ENCODE assay signal across 8 mouse cellular contexts in the genomic region with DNA sequence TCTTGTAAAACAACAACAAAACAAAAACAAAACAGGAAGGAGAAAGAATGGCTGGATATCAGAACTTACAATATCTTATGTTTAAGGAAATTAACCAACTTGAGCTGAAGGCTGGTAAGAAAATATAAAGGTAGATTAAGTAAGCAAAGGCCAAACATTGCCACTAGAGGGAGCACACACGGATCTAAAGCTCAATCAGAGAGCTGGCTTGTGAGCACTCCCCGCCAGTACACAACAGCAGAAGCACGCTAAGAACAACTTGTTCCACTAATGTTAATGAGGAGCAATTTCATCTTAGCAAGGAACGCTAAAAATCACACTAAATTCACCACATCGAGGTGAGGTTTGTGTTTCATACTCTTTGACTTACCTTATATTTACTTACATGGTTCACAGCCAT. TPM values are rescaled to one million over a fixed set of nuclear protein-coding genes. Genes with fewer than 3 reads are reported as not detected.
DNase-seq lines count a peak whose midpoint lies in the region; ATAC-seq and TF ChIP-seq lines count a peak whose summit lies in the region.

No protein-coding gene starts in this region.

- H3K4me2 ChIP-seq in liver, embryonic 12.5 days, result no peak overlapping the region
- H3K4me2 ChIP-seq in hindbrain, postnatal 0 days (ENCODE audit: low read depth, low read length), result no peak overlapping the region
- H3K4me2 ChIP-seq in liver, embryonic 14.5 days (ENCODE audit: low read depth), result no peak overlapping the region

- H3K27me3 ChIP-seq in liver, embryonic 12.5 days (replicated peaks), result no peaks in the 10 kb centered on the region
- H3K27me3 ChIP-seq in hindbrain, postnatal 0 days (ENCODE audit: insufficient read depth, low read length), result no peaks in the 10 kb centered on the region
- no peaks in the 10 kb centered on the region for H3K27me3 ChIP-seq in liver, embryonic 14.5 days (ENCODE audit: control insufficient read depth, insufficient read depth, low read length)

- TF ChIP-seq EP300 in liver, embryonic 14.5 days (IDR thresholded peaks at IDR 0.05; ENCODE audit: low read depth), result no peak

- H3K4me3 ChIP-seq in liver, embryonic 12.5 days, result no peak overlapping the region
- H3K4me3 ChIP-seq in hindbrain, postnatal 0 days (ENCODE audit: low read length), result no peak overlapping the region
- no peak overlapping the region for H3K4me3 ChIP-seq in liver, embryonic 14.5 days (ENCODE audit: insufficient read depth in 1 of 2, low read depth in 2 of 2, low read length in 2 of 2)

- H3K4me1 ChIP-seq in liver, embryonic 12.5 days, result no peaks in the 10 kb centered on the region
- H3K4me1 ChIP-seq in hindbrain, postnatal 0 days (ENCODE audit: insufficient read depth, low read length), result no peaks in the 10 kb centered on the region
- no peaks in the 10 kb centered on the region for H3K4me1 ChIP-seq in liver, embryonic 14.5 days (replicated peaks; ENCODE audit: control insufficient read depth in 2 of 2, insufficient read depth in 2 of 2, low read length in 1 of 2)

- H3K9me3 ChIP-seq in liver, embryonic 12.5 days (replicated peaks), result no peaks in the 10 kb centered on the region
- H3K9me3 ChIP-seq in hindbrain, postnatal 0 days (ENCODE audit: low read length), result no peaks in the 10 kb centered on the region
- no peaks in the 10 kb centered on the region for H3K9me3 ChIP-seq in liver, embryonic 14.5 days (ENCODE audit: control insufficient read depth, low read length)

- no peak overlapping the region for H3K9ac ChIP-seq in liver, embryonic 12.5 days
- no peak overlapping the region for H3K9ac ChIP-seq in hindbrain, postnatal 0 days (replicated peaks; ENCODE audit: low read length)
- no peak overlapping the region for H3K9ac ChIP-seq in liver, embryonic 14.5 days (replicated peaks)

- H3K36me3 ChIP-seq in liver, embryonic 12.5 days, result peaks cover 93% of the 10 kb centered on the region
- H3K36me3 ChIP-seq in hindbrain, postnatal 0 days (ENCODE audit: insufficient read depth, low read length), result peaks cover 45% of the 10 kb centered on the region
- H3K36me3 ChIP-seq in liver, embryonic 14.5 days (replicated peaks; ENCODE audit: control insufficient read depth, insufficient read depth, low read depth), result peaks cover 18% of the 10 kb centered on the region

- peak; percentile 31 to 83 for DNase-seq in adrenal gland, adult (ENCODE audit: inconsistent age in 2 of 2, low spot score in 1 of 2)
- no peak for DNase-seq in adrenal gland, postnatal 4 days (ENCODE audit: low spot score in 2 of 2)
- DNase-seq in liver, result peak; percentile 49
- DNase-seq in cerebellum, postnatal 14 days, result peak; percentile 76 to 81
- peak; percentile 88 for DNase-seq in hindbrain, postnatal 0 days (ENCODE audit: low spot score)
- peak in 1 of 3 experiments; percentile 33 for DNase-seq in liver, embryonic 14.5 days (ENCODE audit: low read depth in 3 of 3, low spot score in 3 of 3)
- DNase-seq in spleen, postnatal 36 days (ENCODE audit: low spot score in 2 of 2), result peak; percentile 22 to 34

- H3K27ac ChIP-seq in liver, embryonic 12.5 days, result no peak overlapping the region
- H3K27ac ChIP-seq in hindbrain, postnatal 0 days, result no peak overlapping the region
- H3K27ac ChIP-seq in liver, embryonic 14.5 days, result no peak overlapping the region

- WGBS in liver, embryonic 12.5 days (ENCODE audit: insufficient replicate concordance), result 32% methylated on average over 5 of the region's 5 CpGs
- WGBS in hindbrain, postnatal 0 days, result 16% methylated on average over 5 of the region's 5 CpGs
- WGBS in liver, embryonic 14.5 days (ENCODE audit: insufficient replicate concordance), result 29% methylated on average over 5 of the region's 5 CpGs

- no peak for ATAC-seq in liver, embryonic 12.5 days
- peak; percentile 62; the same call in 1 of the 2 replicates for ATAC-seq in hindbrain, postnatal 0 days
- ATAC-seq in liver, embryonic 14.5 days (ENCODE audit: insufficient read depth), result no peak

- peak; percentile 81 for TF ChIP-seq CTCF in hindbrain, postnatal 0 days (IDR thresholded peaks at IDR 0.05; ENCODE audit: low read depth)
- TF ChIP-seq CTCF in liver, embryonic 14.5 days (IDR thresholded peaks at IDR 0.05; ENCODE audit: low read depth), result peak; percentile 76

RNA-seq across cellular contexts. Expression of a gene that starts 29.1 kb away (rescaled TPM):
- total RNA-seq in adrenal gland, postnatal 4 days (2021), result 100 to 1,000 TPM; 129 to 141 TPM
- polyA plus RNA-seq in liver, embryonic 12.5 days (2016; fragmentation: Nextera tagmentation; extraction: Ambion mirVana), result 78.5 and 80.9 TPM in 2 replicates
- total RNA-seq in hindbrain, postnatal 0 days (2014; rRNA removed), result 169 and 172 TPM in 2 replicates
- polyA plus RNA-seq in hindbrain, postnatal 0 days (2015; fragmentation: Nextera tagmentation; extraction: Ambion mirVana), result 127 and 129 TPM in 2 replicates
- 37.3 and 37.7 TPM in 2 replicates for polyA plus RNA-seq in liver, embryonic 14.5 days (2012; rRNA removed)
- 44.7 and 48.7 TPM in 2 replicates for polyA plus RNA-seq in liver, embryonic 14.5 days (2014; fragmentation: Nextera tagmentation; extraction: Ambion mirVana)

RNA-seq across cellular contexts. Expression of a gene that starts 52.1 kb away (rescaled TPM):
- total RNA-seq in adrenal gland, postnatal 4 days (2021), result 1 to 10 TPM in 1 of 2 experiments, under 1 TPM in 1; 0.62 to 1.8 TPM
- polyA plus RNA-seq in liver, embryonic 12.5 days (2016; fragmentation: Nextera tagmentation; extraction: Ambion mirVana), result 6.0 TPM in 2 replicates
- 0.18 and 3.1 TPM in 2 replicates for total RNA-seq in hindbrain, postnatal 0 days (2014; rRNA removed)
- polyA plus RNA-seq in hindbrain, postnatal 0 days (2015; fragmentation: Nextera tagmentation; extraction: Ambion mirVana), result 3.4 and 3.9 TPM in 2 replicates
- 1.7 and 3.0 TPM in 2 replicates for polyA plus RNA-seq in liver, embryonic 14.5 days (2012; rRNA removed)
- polyA plus RNA-seq in liver, embryonic 14.5 days (2014; fragmentation: Nextera tagmentation; extraction: Ambion mirVana), result 1.5 and 1.6 TPM in 2 replicates

Comparison
In these comparisons a context has a peak if more than half of its experiments do, and no peak if none do; other contexts are left out.
1. DNase-seq: peak in adrenal gland, adult (2 of 2), liver (single experiment), cerebellum, postnatal 14 days (2 of 2), hindbrain, postnatal 0 days (single experiment) and spleen, postnatal 36 days (2 of 2); none in adrenal gland, postnatal 4 days (0 of 2).